Mouse (Mus musculus): ENCODE results near the gene Ces1h. TPM values are rescaled to one million over a fixed set of nuclear protein-coding genes. Genes with fewer than 3 reads are reported as not detected.
"Not testable (repeated sequence)": the region's sequence is repeated elsewhere in the genome, so short reads cannot be mapped to it uniquely, and the experiment has no call there.

Gene Ces1h
- total RNA-seq (2014; rRNA removed): not detected in 2 replicates
- polyA plus RNA-seq (2012; rRNA removed): not detected in 2 replicates

DNA sequence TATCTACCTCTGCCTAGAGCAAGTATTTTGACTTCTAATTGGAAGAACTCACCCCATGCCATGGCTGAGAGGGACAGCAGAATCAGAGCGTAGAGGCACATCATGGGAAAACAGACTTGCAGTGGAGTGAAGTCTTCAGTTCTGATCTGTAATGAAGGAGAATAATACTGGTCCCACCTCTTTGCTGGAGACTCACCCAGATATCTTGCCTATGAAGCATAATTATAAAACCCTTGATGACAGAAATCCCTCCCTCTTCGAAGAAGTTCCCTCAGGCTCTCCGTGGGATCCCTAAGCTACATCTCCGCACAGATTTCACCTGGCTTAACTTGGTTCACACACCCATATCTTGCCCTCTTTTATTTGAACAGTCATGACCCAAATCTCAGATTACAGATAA, at the start of gene Ces1h:
Ces1h (minus strand) TSS at position 101 of the 400 bp plus-strand sequence.
- Histone ChIP-seq H3K9ac (ENCODE audit: low read depth, low read length) (no peak within 1 kb of the TSS), H3K79me2 (ENCODE audit: control insufficient read depth, insufficient read depth, low read length) (no peaks in the 10 kb centered on the region), H3K27me3 (ENCODE audit: control insufficient read depth, insufficient read depth, low read length) (no peaks in the 10 kb centered on the region), H3K4me1 (ENCODE audit: control insufficient read depth, insufficient read depth, low read length) (no peaks in the 10 kb centered on the region), H3K27ac (replicated peaks; ENCODE audit: insufficient read depth, low read depth, low read length) (no peak within 1 kb of the TSS), H3K36me3 (ENCODE audit: control insufficient read depth, insufficient read depth, low read length) (no peaks in the 10 kb centered on the region), H3K4me3 (ENCODE audit: insufficient read depth, low read depth, low read length) (no peak within 1 kb of the TSS)
- TF ChIP-seq CTCF (IDR thresholded peaks at IDR 0.05; ENCODE audit: low read depth, low read length) (no peak), POLR2A (IDR thresholded peaks at IDR 0.05; ENCODE audit: extremely low read depth, insufficient read depth, low read length) (no peak)
- no peak for DNase-seq (ENCODE audit: extremely low read depth, low read depth, low spot score)
- 85% methylated on average over 4 of the region's 4 CpGs for WGBS

- Histone ChIP-seq H3K27ac (replicated peaks; ENCODE audit: insufficient read depth, low read depth, low read length) (no peak overlapping the region), H3K79me2 (ENCODE audit: control insufficient read depth, insufficient read depth, low read length) (no peaks in the 10 kb centered on the region), H3K4me3 (ENCODE audit: insufficient read depth, low read depth, low read length) (no peak overlapping the region), H3K4me1 (ENCODE audit: control insufficient read depth, insufficient read depth, low read length) (no peaks in the 10 kb centered on the region), H3K27me3 (ENCODE audit: control insufficient read depth, insufficient read depth, low read length) (no peaks in the 10 kb centered on the region), H3K9ac (ENCODE audit: low read depth, low read length) (no peak overlapping the region), H3K36me3 (ENCODE audit: control insufficient read depth, insufficient read depth, low read length) (no peaks in the 10 kb centered on the region)
- no peak for DNase-seq (ENCODE audit: extremely low read depth, low read depth, low spot score)
- TF ChIP-seq CTCF (IDR thresholded peaks at IDR 0.05; ENCODE audit: low read depth, low read length) (no peak), POLR2A (IDR thresholded peaks at IDR 0.05; ENCODE audit: extremely low read depth, insufficient read depth, low read length) (no peak)
- WGBS: 91% methylated on average over 16 of the region's 16 CpGs
Observed at GRCm38 (mm10) chr8:93427195-93427594, 47.7 kb upstream of the Ces1h start.

DNA sequence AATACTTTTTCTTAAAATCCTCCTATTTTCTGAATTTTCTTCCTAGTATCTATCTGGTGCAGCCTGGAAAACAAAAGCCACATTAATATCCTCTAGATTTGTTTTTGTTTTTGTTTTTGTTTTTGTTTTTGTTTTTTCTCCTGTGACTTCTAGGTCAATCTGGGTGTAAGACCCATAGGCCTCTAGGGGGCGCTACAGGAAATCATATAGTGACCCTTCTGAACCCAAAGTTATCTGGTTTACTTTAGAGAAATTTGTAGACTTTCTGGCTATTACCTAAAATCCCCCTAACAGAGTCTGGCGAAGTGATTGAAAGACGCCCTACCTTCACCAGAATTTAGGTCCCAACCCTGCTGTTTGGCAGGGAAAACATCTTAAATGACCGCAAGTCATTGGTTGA, 35.9 kb upstream of the Ces1h start:
- Histone ChIP-seq H3K27me3 (ENCODE audit: control insufficient read depth, insufficient read depth, low read length) (no peaks in the 10 kb centered on the region), H3K27ac (replicated peaks; ENCODE audit: insufficient read depth, low read depth, low read length) (no peak overlapping the region), H3K79me2 (ENCODE audit: control insufficient read depth, insufficient read depth, low read length) (no peaks in the 10 kb centered on the region), H3K4me1 (ENCODE audit: control insufficient read depth, insufficient read depth, low read length) (no peaks in the 10 kb centered on the region), H3K9ac (ENCODE audit: low read depth, low read length) (no peak overlapping the region), H3K4me3 (ENCODE audit: insufficient read depth, low read depth, low read length) (no peak overlapping the region), H3K36me3 (ENCODE audit: control insufficient read depth, insufficient read depth, low read length) (no peaks in the 10 kb centered on the region)
- no peak for DNase-seq (ENCODE audit: extremely low read depth, low read depth, low spot score)
- TF ChIP-seq POLR2A (IDR thresholded peaks at IDR 0.05; ENCODE audit: extremely low read depth, insufficient read depth, low read length) (no peak), CTCF (IDR thresholded peaks at IDR 0.05; ENCODE audit: low read depth, low read length) (no peak)
- WGBS: 71% methylated on average over 4 of the region's 4 CpGs

- Histone ChIP-seq H3K36me3 (ENCODE audit: control insufficient read depth, insufficient read depth, low read length) (no peaks in the 10 kb centered on the region), H3K27ac (replicated peaks; ENCODE audit: insufficient read depth, low read depth, low read length) (no peak overlapping the region), H3K4me1 (ENCODE audit: control insufficient read depth, insufficient read depth, low read length) (no peaks in the 10 kb centered on the region), H3K4me3 (ENCODE audit: insufficient read depth, low read depth, low read length) (no peak overlapping the region), H3K79me2 (ENCODE audit: control insufficient read depth, insufficient read depth, low read length) (no peaks in the 10 kb centered on the region), H3K27me3 (ENCODE audit: control insufficient read depth, insufficient read depth, low read length) (no peaks in the 10 kb centered on the region), H3K9ac (ENCODE audit: low read depth, low read length) (no peak overlapping the region)
- WGBS: 93% methylated on average over 2 of the region's 2 CpGs
- TF ChIP-seq CTCF (IDR thresholded peaks at IDR 0.05; ENCODE audit: low read depth, low read length) (no peak), POLR2A (IDR thresholded peaks at IDR 0.05; ENCODE audit: extremely low read depth, insufficient read depth, low read length) (no peak)
- DNase-seq (ENCODE audit: extremely low read depth, low read depth, low spot score): no peak
Observed at GRCm38 (mm10) chr8:93408830-93409229, 29.3 kb upstream of the Ces1h start.

GRCm38 (mm10) chr8:93399698-93400097, 20.2 kb upstream of the Ces1h start:
- Histone ChIP-seq H3K4me1 (ENCODE audit: control insufficient read depth, insufficient read depth, low read length) (peaks cover 14% of the 10 kb centered on the region), H3K27ac (replicated peaks; ENCODE audit: insufficient read depth, low read depth, low read length) (peak overlapping the region; percentile 86), H3K9ac (ENCODE audit: low read depth, low read length) (0 out of 2 replicates have a peak overlapping the region, but pooled peaks have one; percentile 37), H3K27me3 (ENCODE audit: control insufficient read depth, insufficient read depth, low read length) (no peaks in the 10 kb centered on the region), H3K79me2 (ENCODE audit: control insufficient read depth, insufficient read depth, low read length) (no peaks in the 10 kb centered on the region), H3K36me3 (ENCODE audit: control insufficient read depth, insufficient read depth, low read length) (no peaks in the 10 kb centered on the region), H3K4me3 (ENCODE audit: insufficient read depth, low read depth, low read length) (no peak overlapping the region)
- TF ChIP-seq CTCF (IDR thresholded peaks at IDR 0.05; ENCODE audit: low read depth, low read length): no peak
- TF ChIP-seq POLR2A (IDR thresholded peaks at IDR 0.05; ENCODE audit: extremely low read depth, insufficient read depth, low read length): no peak
- 20% methylated on average over 2 of the region's 2 CpGs for WGBS
- DNase-seq (ENCODE audit: extremely low read depth, low read depth, low spot score): peak; percentile 98

- Histone ChIP-seq H3K4me1 (ENCODE audit: control insufficient read depth, insufficient read depth, low read length) (peaks cover 14% of the 10 kb centered on the region), H3K9ac (ENCODE audit: low read depth, low read length) (no peak overlapping the region), H3K27me3 (ENCODE audit: control insufficient read depth, insufficient read depth, low read length) (no peaks in the 10 kb centered on the region), H3K4me3 (ENCODE audit: insufficient read depth, low read depth, low read length) (no peak overlapping the region), H3K79me2 (ENCODE audit: control insufficient read depth, insufficient read depth, low read length) (no peaks in the 10 kb centered on the region), H3K27ac (replicated peaks; ENCODE audit: insufficient read depth, low read depth, low read length) (no peak overlapping the region), H3K36me3 (ENCODE audit: control insufficient read depth, insufficient read depth, low read length) (no peaks in the 10 kb centered on the region)
- WGBS: 6% methylated on average over 1 of the region's 1 CpGs
- peak; percentile 64 for DNase-seq (ENCODE audit: extremely low read depth, low read depth, low spot score)
- TF ChIP-seq CTCF (IDR thresholded peaks at IDR 0.05; ENCODE audit: low read depth, low read length) (peak; percentile 59), POLR2A (IDR thresholded peaks at IDR 0.05; ENCODE audit: extremely low read depth, insufficient read depth, low read length) (no peak)
Observed at GRCm38 (mm10) chr8:93398044-93398443, 18.5 kb upstream of the Ces1h start.

- not testable (repeated sequence) for H3K9ac ChIP-seq (ENCODE audit: low read depth, low read length); H3K4me3 ChIP-seq (ENCODE audit: insufficient read depth, low read depth, low read length); H3K4me1 ChIP-seq (ENCODE audit: control insufficient read depth, insufficient read depth, low read length); DNase-seq (ENCODE audit: extremely low read depth, low read depth, low spot score); H3K27me3 ChIP-seq (ENCODE audit: control insufficient read depth, insufficient read depth, low read length); H3K27ac ChIP-seq (replicated peaks; ENCODE audit: insufficient read depth, low read depth, low read length); H3K36me3 ChIP-seq (ENCODE audit: control insufficient read depth, insufficient read depth, low read length); H3K79me2 ChIP-seq (ENCODE audit: control insufficient read depth, insufficient read depth, low read length)
- 72% methylated on average over 8 of the region's 8 CpGs for WGBS
Observed at GRCm38 (mm10) chr8:93394079-93394619, 14.6 kb upstream of the Ces1h start.
